Mouse (Mus musculus): ENCODE measurements around the gene Rab26. TPM values are rescaled to one million over a fixed set of nuclear protein-coding genes. Genes with fewer than 3 reads are reported as not detected.

The Rab26 gene
- polyA plus RNA-seq, 1 experiment from 2014 or later, result 0.40 TPM

DNA sequence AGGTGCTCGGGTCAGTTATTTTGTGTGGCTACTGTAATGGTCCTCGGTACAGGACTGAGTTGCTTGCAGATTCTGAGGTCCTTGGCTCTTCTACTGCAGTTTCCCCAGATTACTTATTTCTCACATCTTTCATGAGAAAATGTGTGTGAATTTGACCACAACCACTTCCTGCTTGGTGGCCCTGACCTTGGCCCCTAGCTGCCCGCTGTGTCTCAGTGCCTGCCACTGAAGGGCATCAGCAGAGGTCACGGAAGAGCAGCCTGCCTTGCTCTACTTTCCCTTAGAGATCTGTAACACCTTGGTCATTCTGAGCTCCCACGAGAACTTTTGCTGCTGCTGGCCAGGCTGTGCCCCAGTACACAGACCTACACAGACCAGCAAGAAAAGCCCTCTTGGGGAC lies 29.6 kb upstream of the Rab26 start:
- no peak for TF ChIP-seq CTCF (IDR thresholded peaks at IDR 0.05)
- ATAC-seq (no peak), DNase-seq (ENCODE audit: low read depth, low spot score) (no peak)
- ChIA-PET POLR2A (interaction anchor here (0.7 kb wide), 1 partner anchor 13 kb away, joined by 3 read pairs; no protein-coding TSS in a partner anchor), CTCF (no interaction called here)
- in situ Hi-C loops (cut with MboI; ENCODE audit: low pct_unique_long_range_greater_than_20kb), result no loop called here
- no peaks in the 10 kb centered on the region for H3K27me3 ChIP-seq

GRCm38 (mm10) chr17:24561592-24561991 lies 27.6 kb upstream of the Rab26 start:
- no peaks in the 10 kb centered on the region for H3K27me3 ChIP-seq
- ChIA-PET POLR2A (no interaction called here), CTCF (no interaction called here)
- ATAC-seq (no peak), DNase-seq (ENCODE audit: low read depth, low spot score) (no peak)
- no peak for TF ChIP-seq CTCF (IDR thresholded peaks at IDR 0.05)
- in situ Hi-C loops (cut with MboI; ENCODE audit: low pct_unique_long_range_greater_than_20kb), result no loop called here

GRCm38 (mm10) chr17:24560301-24561028 lies 26.5 kb upstream of the Rab26 start:
- TF ChIP-seq CTCF (IDR thresholded peaks at IDR 0.05), result no peak
- DNase-seq (ENCODE audit: low read depth, low spot score), result no peak
- no peak for ATAC-seq
- CTCF ChIA-PET, result interaction anchor here (1.1 to 1.4 kb wide), 2 partner anchors 31 to 36 kb away, joined by 4 read pairs; no protein-coding TSS in a partner anchor
- in situ Hi-C loops (cut with MboI; ENCODE audit: low pct_unique_long_range_greater_than_20kb), result no loop called here
- POLR2A ChIA-PET, result interaction anchor here (1.5 kb wide), 1 partner anchor 11 kb away, joined by 3 read pairs; the partner anchor contains the start of gene Pkd1
- H3K27me3 ChIP-seq, result no peaks in the 10 kb centered on the region

GRCm38 (mm10) chr17:24559146-24559545 lies 25.1 kb upstream of the Rab26 start:
- CTCF ChIA-PET, result interaction anchor here (1.1 kb wide), 1 partner anchor 38 kb away, joined by 4 read pairs; no protein-coding TSS in a partner anchor
- ATAC-seq (peak; percentile 13), DNase-seq (ENCODE audit: low read depth, low spot score) (no peak)
- H3K27me3 ChIP-seq, result no peaks in the 10 kb centered on the region
- no peak for TF ChIP-seq CTCF (IDR thresholded peaks at IDR 0.05)
- POLR2A ChIA-PET, result no interaction called here
- in situ Hi-C loops (cut with MboI; ENCODE audit: low pct_unique_long_range_greater_than_20kb), result no loop called here

DNA sequence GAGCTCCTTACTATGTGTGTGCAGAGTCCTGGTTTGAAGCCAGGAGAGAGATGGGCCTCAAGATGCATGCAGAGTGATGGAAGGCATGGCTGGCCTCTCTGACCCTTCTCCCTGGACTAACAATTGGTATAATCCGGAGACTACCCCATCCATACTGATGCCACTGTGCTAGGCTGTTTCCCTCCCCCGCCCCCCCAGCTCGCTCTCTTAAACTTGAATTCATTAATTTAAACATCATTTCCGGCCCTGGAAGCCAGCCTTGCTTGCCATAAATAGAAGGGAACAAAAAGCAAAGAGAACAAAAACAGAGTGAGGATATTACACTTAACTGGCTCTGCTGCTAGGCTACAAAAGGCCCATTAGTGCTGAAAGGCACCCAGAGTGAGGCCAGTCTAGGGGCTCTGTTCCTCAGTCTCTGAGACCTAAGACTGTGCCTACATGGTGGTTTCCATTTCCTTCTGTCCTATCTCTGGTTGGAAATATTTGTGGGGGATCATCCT lies 24.6 kb upstream of the Rab26 start:
- ATAC-seq (no peak), DNase-seq (ENCODE audit: low read depth, low spot score) (no peak)
- no peaks in the 10 kb centered on the region for H3K27me3 ChIP-seq
- POLR2A ChIA-PET, result no interaction called here
- in situ Hi-C loops (cut with MboI; ENCODE audit: low pct_unique_long_range_greater_than_20kb), result no loop called here
- no peak for TF ChIP-seq CTCF (IDR thresholded peaks at IDR 0.05)
- CTCF ChIA-PET, result no interaction called here

GRCm38 (mm10) chr17:24557091-24557490 lies 23.1 kb upstream of the Rab26 start:
- in situ Hi-C loops (cut with MboI; ENCODE audit: low pct_unique_long_range_greater_than_20kb), result no loop called here

DNA sequence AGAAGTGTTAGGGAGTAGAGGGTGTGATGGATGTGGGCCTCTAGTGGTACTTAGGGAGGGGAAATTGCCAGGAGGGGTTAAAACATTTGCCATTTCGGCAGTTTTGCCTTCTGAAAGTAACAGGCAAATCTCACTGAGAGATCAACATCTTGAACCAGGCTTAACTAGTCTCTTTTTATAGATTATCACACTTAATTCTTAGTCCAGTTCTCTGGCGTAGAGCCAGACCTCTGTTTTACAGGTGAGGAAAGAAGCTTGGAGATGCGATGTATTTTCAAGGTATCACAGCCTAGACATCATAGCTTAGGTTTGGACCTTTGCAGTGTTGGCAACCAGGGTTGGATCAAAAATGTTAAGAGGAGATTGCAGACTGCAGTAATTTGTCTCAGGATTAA lies 17.0 kb upstream of the Rab26 start:
- H3K27me3 ChIP-seq, result no peaks in the 10 kb centered on the region
- in situ Hi-C loops (cut with MboI; ENCODE audit: low pct_unique_long_range_greater_than_20kb), result no loop called here
- DNase-seq (ENCODE audit: low read depth, low spot score) (no peak), ATAC-seq (no peak)
- TF ChIP-seq CTCF (IDR thresholded peaks at IDR 0.05), result no peak
- CTCF ChIA-PET, result interaction anchor here (3.5 kb wide), 1 partner anchor 12 kb away, joined by 20 read pairs; no protein-coding TSS in a partner anchor
- POLR2A ChIA-PET, result interaction anchor here (0.9 to 1.6 kb wide), 2 partner anchors 13 to 97 kb away, joined by 3 to 4 read pairs; no protein-coding TSS in a partner anchor

More at GRCm38 (mm10) chr17:24557091-24557490, 23.1 kb upstream of the Rab26 start:
- ChIA-PET CTCF (interaction anchor here (1.5 kb wide), 1 partner anchor 111 kb away, joined by 4 read pairs; no protein-coding TSS in a partner anchor), POLR2A (no interaction called here)
- ATAC-seq (no peak), DNase-seq (ENCODE audit: low read depth, low spot score) (no peak)
- no peak for TF ChIP-seq CTCF (IDR thresholded peaks at IDR 0.05)
- no peaks in the 10 kb centered on the region for H3K27me3 ChIP-seq

DNA sequence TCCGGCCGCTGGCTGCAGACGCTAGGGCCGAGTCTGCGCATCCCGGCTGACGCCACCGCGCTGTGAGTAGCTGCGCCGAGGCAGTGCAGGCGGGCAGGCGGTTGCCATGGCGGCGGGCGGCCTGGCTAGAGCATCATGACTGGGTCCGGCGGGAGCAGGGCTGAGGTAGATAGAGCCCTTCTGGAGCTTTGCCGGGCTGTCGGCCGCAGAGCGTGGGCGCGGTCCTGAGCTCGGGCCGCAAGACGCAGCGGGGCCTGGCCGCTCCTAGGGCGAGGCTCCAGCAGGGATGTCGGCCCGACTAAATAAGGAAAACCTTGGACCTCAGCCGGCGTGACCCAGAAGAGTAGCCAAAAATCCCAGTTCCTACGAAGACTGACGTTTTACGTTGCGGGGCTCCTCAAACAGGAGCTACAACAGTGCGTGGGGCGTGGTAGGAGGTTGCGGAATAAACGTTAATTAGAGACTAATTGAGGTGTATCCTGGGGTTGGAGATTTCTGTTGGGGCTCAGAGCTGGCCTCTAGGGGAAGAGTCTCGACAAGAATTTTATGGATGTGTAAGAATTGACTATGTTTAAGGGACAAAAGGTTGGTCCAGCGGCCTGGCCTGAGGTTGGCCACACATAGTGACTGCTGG lies 16.5 kb upstream of the Rab26 start:
- H3K27me3 ChIP-seq, result no peaks in the 10 kb centered on the region
- CTCF ChIA-PET, result interaction anchor here (3.5 kb wide), 1 partner anchor 12 kb away, joined by 20 read pairs; no protein-coding TSS in a partner anchor
- no peak for TF ChIP-seq CTCF (IDR thresholded peaks at IDR 0.05)
- peak; percentile 63 for ATAC-seq
- DNase-seq (ENCODE audit: low read depth, low spot score), result no peak
- POLR2A ChIA-PET, result interaction anchor here (0.9 to 1.6 kb wide), 2 partner anchors 13 to 96 kb away, joined by 3 to 4 read pairs; no protein-coding TSS in a partner anchor
- in situ Hi-C loops (cut with MboI; ENCODE audit: low pct_unique_long_range_greater_than_20kb), result no loop called here

- ChIA-PET POLR2A (interaction anchor here (0.9 to 1.6 kb wide), 3 partner anchors 10 to 95 kb away, joined by 3 to 4 read pairs (median 3); no protein-coding TSS in a partner anchor), CTCF (interaction anchor here (0.8 to 3.5 kb wide), 3 partner anchors 11 to 45 kb away, joined by 3 to 20 read pairs (median 3); no protein-coding TSS in a partner anchor)
- no peaks in the 10 kb centered on the region for H3K27me3 ChIP-seq
- in situ Hi-C loops (cut with MboI; ENCODE audit: low pct_unique_long_range_greater_than_20kb), result no loop called here
- DNase-seq (ENCODE audit: low read depth, low spot score) (peak; percentile 99), ATAC-seq (peak; percentile 79)
- TF ChIP-seq CTCF (IDR thresholded peaks at IDR 0.05), result no peak
Measured at GRCm38 (mm10) chr17:24549618-24550415, 15.8 kb upstream of the Rab26 start, which contains the start of gene Pkd1. Gene Pkd1, plus strand, starts transcription at chr17:24549834.
